Mouse (Mus musculus) MEL (cell line): ENCODE results near the gene Scap. TPM values are rescaled to one million over a fixed set of nuclear protein-coding genes. Genes with fewer than 3 reads are reported as not detected.

ENCODE experiments used
- DNase-seq: peaks from one replicate; pipeline ENCODE4 v3.0.0; 2011; ENCODE audit warnings: low read depth, low spot score
- H3K27ac ChIP-seq: 2 replicates; pipeline ENCODE4 v1.5.1; 2012; ENCODE audit warnings: low read depth, mild to moderate bottlenecking, control low read depth, low read length, moderate library complexity; ENCODE audit not compliant: control insufficient read depth
- H3K27me3 ChIP-seq, 2 experiments: fragments of 150-350 bp in 1 of 2; sonication (generic) in 1 of 2; 2 replicates each; pipeline ENCODE4 v1.6.1; 2012; ENCODE audit warnings: low read length in 2 of 2, mild to moderate bottlenecking in 2 of 2, improper control_type of control experiment in 1 of 2, moderate library complexity in 1 of 2; ENCODE audit not compliant: insufficient read depth in 2 of 2, control insufficient read depth in 1 of 2
- H3K36me3 ChIP-seq, 2 experiments: 2 replicates each; pipeline ENCODE4 v1.6.1; 2012 to 2014; ENCODE audit warnings: low read length in 2 of 2, improper control_type of control experiment in 1 of 2, inconsistent platforms in 1 of 2, mild to moderate bottlenecking in 1 of 2; ENCODE audit not compliant: insufficient read depth in 2 of 2, control insufficient read depth in 1 of 2
- H3K4me1 ChIP-seq, 2 experiments: fragments of 150-350 bp in 1 of 2; sonication (generic) in 1 of 2; 2 replicates each; pipeline ENCODE4 v1.6.1; 2012; ENCODE audit warnings: low read length in 2 of 2, improper control_type of control experiment in 1 of 2, mild to moderate bottlenecking in 1 of 2; ENCODE audit not compliant: insufficient read depth in 2 of 2, control insufficient read depth in 1 of 2
- H3K4me3 ChIP-seq, 2 experiments: fragments of 150-350 bp in 1 of 2; sonication (generic) in 1 of 2; 2 replicates each; pipeline ENCODE4 v1.5.1; 2012; ENCODE audit warnings: low read depth in 2 of 2, low read length in 2 of 2, mild to moderate bottlenecking in 2 of 2, moderate library complexity in 2 of 2, control low read depth in 1 of 2, improper control_type of control experiment in 1 of 2; ENCODE audit not compliant: control insufficient read depth in 1 of 2, insufficient read depth in 1 of 2
- H3K79me2 ChIP-seq: 2 replicates; pipeline ENCODE4 v1.6.1; 2012; ENCODE audit warnings: mild to moderate bottlenecking, low read length, moderate library complexity; ENCODE audit not compliant: control insufficient read depth, poor library complexity, insufficient read depth
- H3K9ac ChIP-seq: 2 replicates; pipeline ENCODE4 v1.6.1; 2012; ENCODE audit warnings: low read depth, mild to moderate bottlenecking, control low read depth, low read length, moderate library complexity; ENCODE audit not compliant: control insufficient read depth, poor library complexity, severe bottlenecking
- H3K9me3 ChIP-seq: fragments of 150-350 bp; sonication (generic); replicated peaks from 2 replicates; pipeline ENCODE4 v1.6.1; 2012; ENCODE audit warnings: mild to moderate bottlenecking, low read length, improper control_type of control experiment, moderate library complexity; ENCODE audit not compliant: insufficient read depth
- BHLHE40 ChIP-seq: IDR thresholded peaks from 2 replicates; pipeline ENCODE4 v1.6.1; 2012; ENCODE audit warnings: low read depth, mild to moderate bottlenecking, inconsistent platforms, low read length, improper control_type of control experiment, borderline replicate concordance
- CHD1 ChIP-seq: IDR thresholded peaks from 2 replicates; pipeline ENCODE4 v1.6.1; 2012; ENCODE audit warnings: low read depth, mild to moderate bottlenecking, inconsistent platforms, low read length, improper control_type of control experiment
- CTCF ChIP-seq, 3 experiments: IDR thresholded peaks in 2 of 3; conservative IDR thresholded peaks in 1 of 3; 2 replicates each; pipeline ENCODE4 v1.5.1; 2011 to 2012; ENCODE audit warnings: low read length in 3 of 3, low read depth in 2 of 3, mild to moderate bottlenecking in 2 of 3, improper control_type of control experiment in 1 of 3, inconsistent platforms in 1 of 3, mixed read lengths in 1 of 3, moderate library complexity in 1 of 3; ENCODE audit not compliant: control insufficient read depth in 1 of 3, insufficient read depth in 1 of 3, poor library complexity in 1 of 3, severe bottlenecking in 1 of 3
- E2F4 ChIP-seq: IDR thresholded peaks from 2 replicates; pipeline ENCODE4 v1.6.1; 2011; ENCODE audit warnings: low read depth, low read length, improper control_type of control experiment, borderline replicate concordance
- ETS1 ChIP-seq: IDR thresholded peaks from 2 replicates; pipeline ENCODE4 v1.6.1; 2012; ENCODE audit warnings: low read depth, mild to moderate bottlenecking, inconsistent platforms, low read length, improper control_type of control experiment, moderate library complexity
- GABPA ChIP-seq: IDR thresholded peaks from 2 replicates; pipeline ENCODE4 v1.6.1; 2012; ENCODE audit warnings: low read depth, mild to moderate bottlenecking, inconsistent platforms, low read length, improper control_type of control experiment, moderate library complexity
- GATA1 ChIP-seq: IDR thresholded peaks from 2 replicates; pipeline ENCODE4 v1.6.1; 2011; ENCODE audit warnings: low read depth, low read length, improper control_type of control experiment
- JUND ChIP-seq: IDR thresholded peaks from 2 replicates; pipeline ENCODE4 v1.6.1; 2011; ENCODE audit warnings: low read depth, mild to moderate bottlenecking, improper control_type of control experiment, low read length
- KAT2A ChIP-seq: conservative IDR thresholded peaks from 2 replicates; pipeline ENCODE4 v1.6.1; 2012; ENCODE audit warnings: low read depth, low read length, improper control_type of control experiment, inconsistent platforms
- MAFK ChIP-seq: IDR thresholded peaks from 2 replicates; pipeline ENCODE4 v1.6.1; 2011; ENCODE audit warnings: low read depth, mild to moderate bottlenecking, low read length, improper control_type of control experiment, borderline replicate concordance
- MAZ ChIP-seq: IDR thresholded peaks from 2 replicates; pipeline ENCODE4 v1.6.1; 2012; ENCODE audit warnings: low read depth, mild to moderate bottlenecking, inconsistent platforms, low read length, improper control_type of control experiment
- MEF2A ChIP-seq: IDR thresholded peaks from 2 replicates; pipeline ENCODE4 v1.6.1; 2014; ENCODE audit warnings: low read depth, mild to moderate bottlenecking, inconsistent platforms, low read length, improper control_type of control experiment; ENCODE audit not compliant: poor library complexity, insufficient replicate concordance, severe bottlenecking; ENCODE audit errors: extremely low read depth
- MXI1 ChIP-seq: IDR thresholded peaks from 2 replicates; pipeline ENCODE4 v1.6.1; 2011; ENCODE audit warnings: mild to moderate bottlenecking, low read depth, low read length, improper control_type of control experiment
- MYB ChIP-seq: IDR thresholded peaks from 2 replicates; pipeline ENCODE4 v1.6.1; 2011; ENCODE audit warnings: mild to moderate bottlenecking, low read depth, low read length, improper control_type of control experiment
- NELFE ChIP-seq: IDR thresholded peaks from 2 replicates; pipeline ENCODE4 v1.6.1; 2011; ENCODE audit warnings: low read depth, low read length, improper control_type of control experiment
- POLR2A ChIP-seq, 2 experiments: IDR thresholded peaks; 2 replicates each; pipeline ENCODE4 v1.6.1; 2011 to 2012; ENCODE audit warnings: low read length in 2 of 2, mild to moderate bottlenecking in 2 of 2, control low read depth in 1 of 2, improper control_type of control experiment in 1 of 2, low read depth in 1 of 2, moderate library complexity in 1 of 2; ENCODE audit not compliant: control insufficient read depth in 1 of 2, insufficient read depth in 1 of 2, poor library complexity in 1 of 2
- RAD21 ChIP-seq: IDR thresholded peaks from 2 replicates; pipeline ENCODE4 v1.6.1; 2011; ENCODE audit warnings: mild to moderate bottlenecking, low read depth, low read length, improper control_type of control experiment
- RCOR1 ChIP-seq: IDR thresholded peaks from 2 replicates; pipeline ENCODE4 v1.6.1; 2012; ENCODE audit warnings: low read depth, mild to moderate bottlenecking, inconsistent platforms, low read length, improper control_type of control experiment
- SIN3A ChIP-seq: IDR thresholded peaks from 2 replicates; pipeline ENCODE4 v1.6.1; 2012; ENCODE audit warnings: low read length, improper control_type of control experiment, inconsistent platforms
- TAL1 ChIP-seq: IDR thresholded peaks from 2 replicates; pipeline ENCODE4 v1.6.1; 2012; ENCODE audit warnings: mild to moderate bottlenecking, inconsistent platforms, low read length, moderate library complexity, mixed read lengths
- TCF12 ChIP-seq: IDR thresholded peaks from 2 replicates; pipeline ENCODE4 v1.6.1; 2014; ENCODE audit warnings: low read depth, mild to moderate bottlenecking, inconsistent platforms, low read length, improper control_type of control experiment, moderate library complexity
- UBTF ChIP-seq: IDR thresholded peaks from 2 replicates; pipeline ENCODE4 v1.6.1; 2012; ENCODE audit warnings: low read depth, mild to moderate bottlenecking, inconsistent platforms, low read length, improper control_type of control experiment, moderate library complexity, borderline replicate concordance; ENCODE audit not compliant: insufficient read depth
- USF1 ChIP-seq: IDR thresholded peaks from 2 replicates; pipeline ENCODE4 v1.6.1; 2014; ENCODE audit warnings: low read depth, mild to moderate bottlenecking, inconsistent platforms, low read length, improper control_type of control experiment, moderate library complexity
- USF2 ChIP-seq, 2 experiments: IDR thresholded peaks; 2 replicates each; pipeline ENCODE4 v1.6.1; 2011 to 2012; ENCODE audit warnings: improper control_type of control experiment in 2 of 2, low read length in 2 of 2, borderline replicate concordance in 1 of 2, inconsistent platforms in 1 of 2, low read depth in 1 of 2, mild to moderate bottlenecking in 1 of 2; ENCODE audit not compliant: insufficient read depth in 1 of 2
- ZC3H11A ChIP-seq: IDR thresholded peaks from 2 replicates; pipeline ENCODE4 v1.6.1; 2012; ENCODE audit warnings: low read depth, mild to moderate bottlenecking, inconsistent platforms, low read length, improper control_type of control experiment
- ZKSCAN1 ChIP-seq: IDR thresholded peaks from 2 replicates; pipeline ENCODE4 v1.6.1; 2012; ENCODE audit warnings: low read depth, mild to moderate bottlenecking, inconsistent platforms, low read length, improper control_type of control experiment, moderate library complexity
- ZMIZ1 ChIP-seq: IDR thresholded peaks from 2 replicates; pipeline ENCODE4 v1.6.1; 2012; ENCODE audit warnings: low read depth, mild to moderate bottlenecking, inconsistent platforms, low read length, improper control_type of control experiment, moderate library complexity
- ZNF384 ChIP-seq: IDR thresholded peaks from 2 replicates; pipeline ENCODE4 v1.6.1; 2012; ENCODE audit warnings: low read depth, mild to moderate bottlenecking, inconsistent platforms, low read length, improper control_type of control experiment
- polyA plus RNA-seq, 2 experiments: library from polyadenylated mRNA; stranded (reverse) in 1 of 2; unstranded in 1 of 2; fragments of >175 nt in 1 of 2; fragments of >200 nt in 1 of 2; gene quantifications; 2 replicates each; pipeline versions ENCODE4 v1.2.1 to v1.2.4; 2012; ENCODE audit warnings: low replicate concordance in 2 of 2, low read depth in 1 of 2; ENCODE audit not compliant: insufficient read length in 2 of 2, insufficient read depth in 1 of 2, missing spikeins in 1 of 2
- total RNA-seq: library from RNA; depleted of rRNA; stranded (reverse); fragments of 300-350 nt; gene quantifications from 2 replicates; pipeline ENCODE4 v1.2.3, GENCODE M21; 2012

Scap gene
- total and polyA plus RNA-seq, 3 experiments: 59.4 to 88.8 TPM; not detected in 1

DNA sequence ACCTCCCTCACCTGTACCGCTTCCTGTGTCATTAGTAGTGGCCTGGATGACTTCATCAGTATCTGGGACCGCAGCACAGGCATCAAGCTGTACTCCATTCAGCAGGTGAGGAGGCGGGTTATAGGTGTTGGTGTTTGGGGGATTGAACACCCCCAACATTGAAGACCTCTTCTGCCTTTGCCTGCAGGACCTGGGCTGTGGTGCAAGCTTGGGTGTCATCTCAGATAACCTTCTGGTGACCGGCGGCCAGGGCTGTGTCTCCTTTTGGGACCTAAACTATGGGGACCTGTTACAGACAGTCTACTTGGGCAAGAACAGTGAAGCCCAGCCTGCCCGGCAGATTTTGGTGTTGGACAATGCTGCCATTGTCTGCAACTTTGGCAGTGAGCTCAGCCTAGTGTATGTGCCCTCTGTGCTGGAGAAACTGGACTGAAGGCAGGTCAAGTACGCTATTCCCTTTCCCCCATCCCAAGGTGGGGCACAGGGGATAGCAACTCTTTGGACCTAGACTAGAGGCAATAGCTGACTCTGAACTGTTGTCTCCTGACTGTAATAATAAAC is 51.4 kb downstream of the Scap start:
- no peak for TF ChIP-seq E2F4
- TF ChIP-seq JUND: no peak
- no peak for TF ChIP-seq GATA1
- TF ChIP-seq POLR2A (IDR thresholded peaks at IDR 0.05; ENCODE audit: control insufficient read depth in 1 of 2, insufficient read depth in 1 of 2, low read depth in 1 of 2, low read length in 2 of 2, poor library complexity in 1 of 2): no peak
- no peak for TF ChIP-seq MYB
- TF ChIP-seq MAZ: no peak
- no peak for TF ChIP-seq GABPA
- no peak for TF ChIP-seq USF2 (IDR thresholded peaks at IDR 0.05; ENCODE audit: borderline replicate concordance in 1 of 2, insufficient read depth in 1 of 2, low read depth in 1 of 2, low read length in 2 of 2)
- TF ChIP-seq TCF12: no peak
- no peak for TF ChIP-seq BHLHE40
- no peak for TF ChIP-seq MEF2A
- TF ChIP-seq ZC3H11A: no peak
- TF ChIP-seq MAFK: no peak
- TF ChIP-seq MXI1: no peak
- no peak for TF ChIP-seq UBTF
- no peak for TF ChIP-seq RCOR1
- TF ChIP-seq CTCF (IDR thresholded peaks at IDR 0.05 in 2 of 3, conservative IDR thresholded peaks at IDR 0.05 in 1 of 3; ENCODE audit: control insufficient read depth in 1 of 3, insufficient read depth in 1 of 3, low read depth in 2 of 3, low read length in 3 of 3, poor library complexity in 1 of 3, severe bottlenecking in 1 of 3): no peak
- TF ChIP-seq RAD21: no peak
- no peak for TF ChIP-seq ZKSCAN1
- Histone ChIP-seq H3K4me1 (no peaks in the 10 kb centered on the region), H3K9ac (no peak overlapping the region), H3K79me2 (no peaks in the 10 kb centered on the region), H3K27me3 (no peaks in the 10 kb centered on the region), H3K27ac (no peak overlapping the region), H3K36me3 (peaks cover 0 to 1% of the 10 kb centered on the region in 2 experiments; a peak in 1 of 4 replicates), H3K9me3 (no peaks in the 10 kb centered on the region), H3K4me3 (no peak overlapping the region)
- no peak for DNase-seq

GRCm38 (mm10) chr9:110388011-110388410 is 54.9 kb downstream of the Scap start:
- Histone ChIP-seq H3K36me3 (peaks cover 0 to 1% of the 10 kb centered on the region in 2 experiments; a peak in 1 of 4 replicates), H3K9me3 (no peaks in the 10 kb centered on the region), H3K4me3 (no peak overlapping the region), H3K27ac (no peak overlapping the region), H3K27me3 (no peaks in the 10 kb centered on the region), H3K4me1 (no peaks in the 10 kb centered on the region), H3K9ac (no peak overlapping the region), H3K79me2 (no peaks in the 10 kb centered on the region)
- DNase-seq: no peak
- no peak for TF ChIP-seq MYB
- no peak for TF ChIP-seq MEF2A
- TF ChIP-seq ZC3H11A: no peak
- TF ChIP-seq CHD1: no peak
- TF ChIP-seq KAT2A: no peak
- no peak for TF ChIP-seq MXI1
- TF ChIP-seq USF1: no peak
- TF ChIP-seq RAD21: no peak
- TF ChIP-seq TAL1: no peak
- no peak for TF ChIP-seq UBTF
- TF ChIP-seq MAZ: no peak
- TF ChIP-seq ZMIZ1: no peak
- TF ChIP-seq E2F4: no peak
- no peak for TF ChIP-seq NELFE
- no peak for TF ChIP-seq JUND
- no peak for TF ChIP-seq ETS1
- no peak for TF ChIP-seq SIN3A
- no peak for TF ChIP-seq ZNF384
